10 mouse cellular contexts compared by ENCODE assay signal in genomic region chr17:88388441-88388951, GRCm38 (mm10). TPM values are rescaled to one million over a fixed set of nuclear protein-coding genes. Genes with fewer than 3 reads are reported as not detected.
DNase-seq lines count a peak whose midpoint lies in the region; ATAC-seq and TF ChIP-seq lines count a peak whose summit lies in the region.
"Had no signal": no experiment of that assay in that cellular context is flagged by ENCODE, and none has a peak within 500 bp of the region (broad histone marks: within the 10 kb centered on the region; RNA-seq: fewer than 3 reads in every experiment).

No protein-coding gene starts in this region.

- H3K4me3 ChIP-seq in forebrain, embryonic 13.5 days = no peak overlapping the region
- no peak overlapping the region for H3K4me3 ChIP-seq in lung, postnatal 0 days (ENCODE audit: low read depth, low read length)

- TF ChIP-seq EP300 in lung, postnatal 0 days (IDR thresholded peaks at IDR 0.05) = no peak

- no peaks in the 10 kb centered on the region for H3K9me3 ChIP-seq in forebrain, embryonic 13.5 days (replicated peaks)
- no peaks in the 10 kb centered on the region for H3K9me3 ChIP-seq in lung, postnatal 0 days (ENCODE audit: low read length)

- peak; percentile 53; the same call in 1 of the 2 replicates for ATAC-seq in forebrain, embryonic 13.5 days
- ATAC-seq in lung, postnatal 0 days = no peak

- WGBS in forebrain, embryonic 13.5 days = 56% methylated on average over 15 of the region's 15 CpGs
- 79% methylated on average over 15 of the region's 15 CpGs for whole genome bisulfite sequencing in lung, postnatal 0 days

- TF ChIP-seq CTCF in lung, postnatal 0 days (IDR thresholded peaks at IDR 0.05) = no peak

- no peak overlapping the region for H3K4me2 ChIP-seq in forebrain, embryonic 13.5 days
- H3K4me2 ChIP-seq in lung, postnatal 0 days (replicated peaks; ENCODE audit: low read depth, low read length) = no peak overlapping the region

- peak; percentile 33 for DNase-seq in right cerebral cortex, adult 18-20 months
- no peak for DNase-seq in right cerebral cortex, postnatal 36 days (ENCODE audit: low spot score in 2 of 2)
- peak; percentile 53 for DNase-seq in layer of hippocampus, adult 9-10 months (ENCODE audit: low spot score)
- DNase-seq in retina, postnatal 7 days (ENCODE audit: low read depth, low spot score) = peak; percentile 57
- DNase-seq in adrenal gland, postnatal 4 days (ENCODE audit: low spot score in 2 of 2) = no peak
- no peak for DNase-seq in lung, postnatal 0 days (ENCODE audit: low spot score)
- DNase-seq in urinary bladder, postnatal 36 days (ENCODE audit: low spot score in 2 of 2) = no peak
- DNase-seq: heart, postnatal 36 days had no signal

- H3K27ac ChIP-seq in forebrain, embryonic 13.5 days = no peak overlapping the region
- no peak overlapping the region for H3K27ac ChIP-seq in lung, postnatal 0 days (ENCODE audit: low read length)

- H3K4me1 ChIP-seq in forebrain, embryonic 13.5 days = no peaks in the 10 kb centered on the region
- H3K4me1 ChIP-seq in lung, postnatal 0 days (ENCODE audit: insufficient read depth, low read depth, low read length) = no peaks in the 10 kb centered on the region

- H3K36me3 ChIP-seq in forebrain, embryonic 13.5 days (ENCODE audit: poor library complexity, severe bottlenecking) = no peaks in the 10 kb centered on the region
- H3K36me3 ChIP-seq in lung, postnatal 0 days (ENCODE audit: insufficient read depth, low read length) = no peaks in the 10 kb centered on the region

- H3K9ac ChIP-seq in forebrain, embryonic 13.5 days = no peak overlapping the region
- no peak overlapping the region for H3K9ac ChIP-seq in lung, postnatal 0 days (replicated peaks; ENCODE audit: low read depth)

- 0 out of 2 replicates have a peak, but pooled peaks cover 5% of the 10 kb centered on the region for H3K27me3 ChIP-seq in forebrain, embryonic 13.5 days
- no peaks in the 10 kb centered on the region for H3K27me3 ChIP-seq in lung, postnatal 0 days (replicated peaks; ENCODE audit: insufficient read depth, low read length)
- H3K27me3 ChIP-seq: CH12.LX had no signal

RNA-seq across cellular contexts. Expression of gene Foxn2, which starts 52.0 kb away (rescaled TPM):
- 11.2 and 11.5 TPM in 2 replicates for polyA plus RNA-seq in forebrain, embryonic 13.5 days (2015; fragmentation: Nextera tagmentation; extraction: Ambion mirVana)
- 10 to 100 TPM; 23.3 to 23.6 TPM for total RNA-seq in adrenal gland, postnatal 4 days (2021)
- polyA plus RNA-seq in lung, postnatal 0 days (2015; fragmentation: Nextera tagmentation; extraction: Ambion mirVana) = 13.6 and 14.9 TPM in 2 replicates

Comparison
In these comparisons a context has a peak if more than half of its experiments do, and no peak if none do; other contexts are left out.
1. DNase-seq: peak in right cerebral cortex, adult 18-20 months (single experiment), layer of hippocampus, adult 9-10 months (single experiment) and retina, postnatal 7 days (single experiment); none in right cerebral cortex, postnatal 36 days (0 of 2), adrenal gland, postnatal 4 days (0 of 2), lung, postnatal 0 days (single experiment) and urinary bladder, postnatal 36 days (0 of 2).